In the genomic region with DNA sequence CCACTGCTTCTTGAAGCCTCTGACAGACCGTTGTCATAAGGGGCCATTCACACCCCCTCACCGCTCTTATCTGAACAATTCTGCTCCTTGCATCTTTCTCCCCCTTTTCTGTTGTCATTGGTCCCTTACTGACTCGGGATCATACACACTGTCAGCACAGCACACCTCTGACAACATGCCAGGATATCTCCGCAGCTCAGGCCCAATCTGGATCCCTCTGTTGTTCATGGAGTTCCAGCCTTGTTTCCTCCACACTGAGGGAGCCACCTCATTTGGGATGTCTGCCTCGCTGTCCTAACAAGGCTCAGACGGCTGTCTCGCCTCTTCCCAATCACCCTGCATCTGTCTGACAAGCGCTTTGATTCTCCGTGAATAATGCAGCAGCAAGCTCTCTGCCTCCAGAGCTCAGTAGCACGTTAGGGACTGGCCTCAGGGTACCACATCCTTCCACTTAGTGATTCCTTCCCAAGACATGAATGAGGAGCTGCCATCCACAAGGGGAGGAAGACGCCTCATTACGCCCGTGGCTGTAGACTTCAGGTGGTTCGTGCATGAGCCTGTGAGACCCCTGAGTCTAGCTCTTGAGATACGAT, we compare ENCODE assay signal across 20 mouse cellular contexts. TPM values are rescaled to one million over a fixed set of nuclear protein-coding genes. Genes with fewer than 3 reads are reported as not detected.
"Had no signal": no experiment of that assay in that cellular context is flagged by ENCODE, and none has a peak within 500 bp of the region (broad histone marks: within the 10 kb centered on the region; RNA-seq: fewer than 3 reads in every experiment).

No protein-coding gene starts in this region.

- H3K27ac ChIP-seq: kidney, postnatal 0 days; layer of hippocampus, adult 2 months; liver, embryonic 15.5 days; macrophage; neural tube, embryonic 12.5 days; stomach, embryonic 15.5 days had no signal

- H3K27me3 ChIP-seq: liver, embryonic 15.5 days; neural tube, embryonic 12.5 days; stomach, embryonic 15.5 days had no signal

- H3K4me2 ChIP-seq: liver, embryonic 11.5 days; liver, embryonic 15.5 days; neural tube, embryonic 12.5 days; stomach, embryonic 15.5 days had no signal

- H3K4me3 ChIP-seq: layer of hippocampus, adult 2 months; liver, embryonic 15.5 days; megakaryocyte, embryonic 14.5 days; neural tube, embryonic 12.5 days; stomach, embryonic 15.5 days had no signal

- H3K36me3 ChIP-seq: liver, embryonic 15.5 days; neural tube, embryonic 12.5 days; stomach, embryonic 15.5 days had no signal

- ATAC-seq: inflammation-experienced regulatory T-cells, adult 6 months; intestine, postnatal 0 days had no signal

- DNase-seq: kidney, adult 8-10 months; kidney, postnatal 4 days; left cerebral cortex, postnatal 4 days; lung, adult 2 months; lung, postnatal 10 days; right cerebral cortex, postnatal 4 days; spleen, adult 18-20 months; thymus, adult 2 months; thymus, postnatal 25 days had no signal

- H3K9ac ChIP-seq: liver, embryonic 15.5 days; neural tube, embryonic 12.5 days; stomach, embryonic 15.5 days had no signal

- H3K9me3 ChIP-seq: liver, embryonic 15.5 days; megakaryocyte, embryonic 14.5 days; neural tube, embryonic 12.5 days; stomach, embryonic 15.5 days had no signal

- H3K4me1 ChIP-seq: liver, embryonic 15.5 days; megakaryocyte, embryonic 14.5 days; neural tube, embryonic 12.5 days; stomach, embryonic 15.5 days had no signal

RNA-seq across cellular contexts. Expression of gene Cfap58, which starts 40.7 kb away (rescaled TPM):
- polyA plus RNA-seq: inflammation-experienced regulatory T-cells, adult 6 months; intestine, postnatal 0 days; kidney, postnatal 0 days; liver, embryonic 15.5 days; macrophage; stomach, embryonic 15.5 days; urinary bladder, adult 2 months had no signal
